Mouse (Mus musculus) retina, embryonic 14.5 days (tissue): ENCODE results near the gene Gpr142.

Source experiments
- DNase-seq: peaks from one replicate; pipeline ENCODE4 v3.0.0-alpha.2; 2015; ENCODE audit warnings: low spot score

Gene Gpr142

GRCm38 (mm10) chr11:114844464-114845220, 45.9 kb downstream of the Gpr142 start:
- no peak for DNase-seq

DNA sequence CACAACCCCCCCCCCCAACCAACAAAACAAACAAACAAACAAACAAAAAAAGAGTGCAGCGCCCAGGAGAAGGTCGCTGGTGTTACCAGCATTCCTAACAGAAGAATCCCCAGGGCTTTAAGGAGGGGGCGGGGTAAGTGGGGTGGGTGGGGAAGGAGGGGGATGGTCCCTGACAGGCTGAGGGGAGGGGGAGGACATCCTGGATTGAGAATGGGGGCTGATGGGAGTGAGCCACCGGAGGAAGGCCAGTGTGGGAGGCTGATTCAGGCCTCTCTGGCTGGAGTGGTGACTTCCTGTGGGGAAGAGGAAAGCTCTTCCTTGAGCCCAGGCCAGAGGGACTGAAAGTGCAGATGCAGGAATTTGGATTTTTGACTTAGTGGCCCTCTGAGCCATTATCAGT, 47.6 kb downstream of the Gpr142 start:
- DNase-seq, result no peak

DNA sequence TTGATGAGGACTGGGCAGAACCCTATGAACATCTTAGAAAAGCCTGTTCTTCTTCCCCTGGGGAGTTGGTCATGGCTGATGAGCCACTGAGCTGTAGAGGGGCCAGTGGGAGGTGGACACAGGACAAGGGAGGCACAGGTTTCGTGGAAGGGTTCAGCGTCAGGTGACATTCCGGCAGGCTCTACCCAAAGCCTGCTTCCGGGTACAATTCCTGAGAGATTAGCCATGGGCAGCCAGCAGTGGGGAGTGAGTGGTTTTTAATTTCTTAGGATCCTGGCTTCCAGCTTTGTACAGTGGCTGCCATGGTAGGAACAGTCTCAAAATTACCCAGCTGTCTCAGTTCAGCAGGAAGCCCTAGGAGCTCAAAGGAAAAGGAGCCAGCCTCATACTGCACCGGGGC, 48.3 kb downstream of the Gpr142 start:
- no peak for DNase-seq

GRCm38 (mm10) chr11:114849572-114849971, 50.8 kb downstream of the Gpr142 start:
- no peak for DNase-seq

- no peak for DNase-seq
These were observed 51.3 kb downstream of the Gpr142 start for GRCm38 (mm10) chr11:114850066-114850451.

DNA sequence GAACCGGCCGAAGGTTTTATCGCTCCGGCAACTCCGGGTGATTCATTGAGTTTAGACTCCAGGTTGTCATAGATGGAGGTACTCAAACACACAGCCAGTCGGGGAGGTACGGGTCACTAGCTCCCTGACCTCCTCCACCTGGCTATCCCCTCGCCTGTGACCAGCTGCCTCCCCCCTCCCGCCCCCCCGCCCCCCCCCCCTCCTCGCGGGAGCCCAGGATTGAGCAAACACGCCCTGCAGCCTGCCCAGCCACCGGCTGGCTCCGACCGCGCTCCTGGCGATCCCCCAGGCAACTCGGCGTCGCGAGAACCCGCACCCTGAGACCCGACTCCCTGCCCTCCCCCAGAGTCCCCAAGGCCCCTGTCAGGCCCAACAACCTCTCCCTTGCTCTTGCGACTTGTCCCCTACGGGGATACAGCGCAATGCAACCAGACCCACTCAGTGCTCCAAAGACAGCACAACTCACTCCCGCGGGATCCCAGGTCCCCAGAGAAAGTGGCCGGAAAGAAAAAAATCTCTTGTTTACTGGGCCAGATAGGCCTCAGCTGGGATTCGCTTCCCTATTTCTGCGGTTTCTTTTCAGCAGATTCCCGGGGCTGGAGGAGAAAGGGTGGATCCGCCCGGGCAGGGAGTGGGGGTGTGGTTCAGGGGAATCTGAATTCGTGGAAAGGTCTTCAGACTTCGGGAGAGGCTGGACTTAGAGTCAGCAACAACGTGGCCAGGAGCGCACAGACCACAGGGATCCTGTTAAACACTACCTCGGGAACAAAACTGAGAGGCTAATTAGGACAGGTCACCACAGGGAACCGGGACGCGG, 51.9 kb downstream of the Gpr142 start, which contains the start of gene Gprc5c:
Gene Gprc5c, plus strand, starts transcription at position 701 of the 817 bp plus-strand sequence.
- DNase-seq, result peak; percentile 52

DNA sequence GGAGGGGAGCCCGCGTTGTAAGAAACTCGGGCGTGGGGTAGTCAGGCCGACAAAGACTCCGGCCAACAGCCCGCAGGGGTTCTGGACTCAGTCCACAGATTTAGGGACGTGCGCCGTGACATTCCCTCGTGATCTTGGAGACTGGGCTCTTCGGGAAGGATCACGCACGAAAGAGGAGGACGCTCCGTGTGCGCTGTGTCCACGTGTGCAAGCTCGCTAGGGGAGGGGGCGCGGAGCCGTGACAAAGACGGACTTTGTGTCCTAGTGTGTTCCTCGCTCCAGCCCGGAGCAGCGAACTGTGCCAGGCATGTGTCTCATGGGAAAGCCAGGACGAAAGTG, 52.5 kb downstream of the Gpr142 start:
- peak; percentile 43 for DNase-seq

DNA sequence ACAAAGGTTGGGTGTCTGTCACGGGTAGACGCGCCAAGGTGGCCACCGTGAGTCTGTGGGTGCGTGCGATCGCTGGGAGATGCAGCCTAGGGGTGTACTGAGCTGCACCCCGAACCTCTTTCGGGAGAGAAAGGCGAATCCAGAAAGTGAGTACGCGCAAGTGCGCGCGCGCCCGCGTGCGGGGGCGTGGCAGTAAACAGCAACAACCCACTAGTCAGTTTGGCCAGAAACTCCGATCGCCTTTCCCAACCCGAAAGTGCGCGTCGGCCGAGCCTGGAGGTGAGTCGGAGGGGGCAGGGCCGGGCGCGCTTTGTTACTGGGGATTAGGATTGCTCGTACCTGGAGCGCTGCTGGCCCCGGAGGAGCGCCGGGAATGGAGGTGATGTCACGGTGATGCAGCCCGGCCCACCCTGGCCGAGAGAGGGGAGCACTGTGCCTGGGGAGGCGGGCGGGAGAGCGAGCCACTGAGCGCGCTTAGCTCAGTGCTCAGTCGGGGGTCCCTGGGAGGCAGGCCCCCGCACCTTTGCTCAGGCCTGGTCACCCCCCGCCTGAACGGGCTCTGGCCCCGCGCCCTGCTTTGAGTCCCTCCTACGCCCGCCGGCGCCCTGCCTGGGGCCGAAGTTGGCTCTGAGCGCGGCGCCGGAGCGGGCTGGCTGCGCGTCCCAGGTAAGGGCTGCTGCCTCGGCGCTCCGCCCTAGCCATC, 53.0 kb downstream of the Gpr142 start:
- DNase-seq, result peak; percentile 48

- DNase-seq, result no peak
These were observed 53.8 kb downstream of the Gpr142 start for GRCm38 (mm10) chr11:114852311-114853173.

DNA sequence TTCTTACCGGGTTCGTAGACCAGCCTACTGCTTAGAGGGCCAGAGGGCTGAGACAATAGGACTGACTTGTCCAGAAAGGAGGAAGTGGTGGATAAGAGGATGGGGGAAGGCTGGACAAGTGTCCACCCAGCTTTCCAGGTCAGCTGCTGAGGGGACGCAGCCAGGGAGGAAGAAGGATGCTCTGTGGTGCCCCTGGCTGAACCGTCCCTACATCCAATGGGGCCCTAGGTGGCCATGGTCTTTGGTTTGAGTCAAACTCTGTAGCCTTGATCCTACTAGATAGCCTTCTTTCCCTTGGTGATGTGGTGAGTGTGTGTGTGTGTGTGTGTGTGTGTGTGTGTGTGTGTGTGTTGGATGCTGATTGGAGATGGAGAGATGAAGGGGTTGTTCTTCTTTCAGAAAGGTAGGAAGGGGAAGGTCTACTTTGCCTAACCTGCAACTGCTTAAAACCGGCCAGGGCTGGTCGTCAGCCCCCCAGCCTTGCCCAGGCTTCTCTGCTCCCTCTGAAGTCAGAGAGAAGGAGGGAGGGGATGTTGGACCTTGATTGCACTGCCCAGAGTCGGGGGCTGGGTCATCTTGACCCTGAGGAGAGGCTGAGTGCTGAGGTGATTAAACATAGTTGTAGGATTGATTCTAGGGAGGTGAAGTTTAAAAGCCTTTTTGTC, 54.6 kb downstream of the Gpr142 start:
- no peak for DNase-seq

DNA sequence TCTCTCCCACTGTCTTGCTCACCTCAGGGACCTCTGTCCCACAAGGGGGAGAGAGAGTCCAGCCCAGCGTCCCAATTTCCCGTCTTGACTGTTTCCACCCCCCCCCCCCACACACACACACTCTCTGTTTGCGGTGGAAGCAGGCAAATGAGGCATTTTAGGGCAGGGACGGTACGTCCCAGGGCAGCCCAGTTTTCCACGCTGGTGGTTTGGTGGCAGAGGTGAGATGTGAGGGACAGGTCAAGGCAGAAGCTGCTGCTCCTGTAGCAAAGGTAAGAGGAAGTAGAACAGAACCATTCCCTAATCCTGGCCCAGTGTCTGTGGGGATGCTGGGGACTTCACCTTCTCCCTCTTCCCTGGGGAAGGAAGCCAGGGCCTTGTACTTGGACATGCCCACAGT, 55.9 kb downstream of the Gpr142 start:
- DNase-seq, result no peak

DNA sequence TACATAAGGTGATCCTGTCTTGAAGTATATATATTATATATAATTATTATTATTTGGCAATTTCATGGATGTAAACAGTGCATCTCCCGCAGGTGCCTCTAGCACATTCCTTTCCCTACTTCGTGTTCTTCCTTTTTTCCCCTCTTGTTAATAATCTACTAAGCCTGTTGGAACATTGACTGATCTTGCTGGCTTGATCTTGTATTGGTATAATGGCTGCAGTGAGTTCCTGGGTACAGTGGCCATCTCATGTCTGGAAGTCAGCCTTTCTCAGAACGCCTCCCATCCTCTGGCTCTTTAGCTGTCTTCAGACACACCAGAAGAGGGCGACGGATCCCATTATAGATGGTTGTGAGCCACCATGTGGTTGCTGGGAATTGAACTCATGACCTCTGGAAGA, 57.4 kb downstream of the Gpr142 start:
- DNase-seq, result no peak
